Mouse (Mus musculus) adrenal gland, postnatal 4 days (tissue): ENCODE data around the gene 4921504E06Rik. TPM values are rescaled to one million over a fixed set of nuclear protein-coding genes. Genes with fewer than 3 reads are reported as not detected.
A peak's percentile ranks its signal among the peaks of the same experiment; 100 is the strongest.

ENCODE experiments used
- DNase-seq, 2 experiments: peaks; one replicate each; pipeline ENCODE4 v3.0.0; 2021 to 2022; ENCODE audit warnings: low spot score in 2 of 2, mixed read lengths in 2 of 2
- long read RNA-seq, 2 experiments: library from polyadenylated mRNA; stranded (forward); transcript quantifications; one replicate each; pipeline ENCODE4 v2.0.0; 2021
- total RNA-seq, 2 experiments: library from RNA; stranded (reverse); gene quantifications; 2 replicates each; pipeline ENCODE4 v1.2.3; 2021

The 4921504E06Rik gene
- total RNA-seq = not detected
- long read RNA-seq, experiment 1 = 0 reads
- long read RNA-seq, experiment 2 = 0 reads

GRCm38 (mm10) chr2:19553821-19554592, at the start of gene 4921504E06Rik:
Gene 4921504E06Rik, minus strand, starts transcription at chr2:19553914.
- peak; percentile 5 to 22 for DNase-seq

GRCm38 (mm10) chr2:19601386-19601925, 47.7 kb upstream of the 4921504E06Rik start:
- no peak for DNase-seq

GRCm38 (mm10) chr2:19600860-19601259, 47.1 kb upstream of the 4921504E06Rik start:
- no peak for DNase-seq

GRCm38 (mm10) chr2:19599801-19600200, 46.1 kb upstream of the 4921504E06Rik start:
- DNase-seq = no peak

GRCm38 (mm10) chr2:19596988-19597387, 43.3 kb upstream of the 4921504E06Rik start:
- no peak for DNase-seq

GRCm38 (mm10) chr2:19596426-19596825, 42.7 kb upstream of the 4921504E06Rik start:
- DNase-seq = no peak

- no peak for DNase-seq
Observed at GRCm38 (mm10) chr2:19594856-19595255, 41.1 kb upstream of the 4921504E06Rik start.

- DNase-seq = no peak
Observed at GRCm38 (mm10) chr2:19579846-19580245, 26.1 kb upstream of the 4921504E06Rik start.

- DNase-seq = no peak
Observed at GRCm38 (mm10) chr2:19579180-19579579, 25.5 kb upstream of the 4921504E06Rik start.

- DNase-seq = no peak
Observed at GRCm38 (mm10) chr2:19562114-19562829, 8.6 kb upstream of the 4921504E06Rik start.

- no peak for DNase-seq
Observed at GRCm38 (mm10) chr2:19560654-19561053, 6.9 kb upstream of the 4921504E06Rik start.

- no peak for DNase-seq
Observed at GRCm38 (mm10) chr2:19560071-19560470, 6.4 kb upstream of the 4921504E06Rik start.

- DNase-seq = no peak
Observed at GRCm38 (mm10) chr2:19551396-19551795, 2.3 kb downstream of the 4921504E06Rik start.

- DNase-seq = no peak
Observed at GRCm38 (mm10) chr2:19540906-19541305, 12.8 kb downstream of the 4921504E06Rik start.

- no peak for DNase-seq
Observed at GRCm38 (mm10) chr2:19529428-19529827, 24.3 kb downstream of the 4921504E06Rik start.

- DNase-seq = no peak
Observed at GRCm38 (mm10) chr2:19528797-19529196, 24.9 kb downstream of the 4921504E06Rik start.

GRCm38 (mm10) chr2:19524071-19524470, 29.6 kb downstream of the 4921504E06Rik start:
- DNase-seq = no peak

- DNase-seq = no peak
Observed at GRCm38 (mm10) chr2:19521662-19522061, 32.1 kb downstream of the 4921504E06Rik start.

GRCm38 (mm10) chr2:19520617-19521016, 33.1 kb downstream of the 4921504E06Rik start:
- DNase-seq = no peak

- DNase-seq = no peak
Observed at GRCm38 (mm10) chr2:19519768-19520167, 33.9 kb downstream of the 4921504E06Rik start.

- no peak for DNase-seq
Observed at GRCm38 (mm10) chr2:19517952-19518351, 35.8 kb downstream of the 4921504E06Rik start.

- DNase-seq = no peak
Observed at GRCm38 (mm10) chr2:19512381-19512780, 41.3 kb downstream of the 4921504E06Rik start.
